Mouse (Mus musculus): ENCODE measurements around the gene Uck2. TPM values are rescaled to one million over a fixed set of nuclear protein-coding genes. Genes with fewer than 3 reads are reported as not detected.

The Uck2 gene
- polyA plus RNA-seq, 1 experiment from 2014 or later, result 64.7 TPM

DNA sequence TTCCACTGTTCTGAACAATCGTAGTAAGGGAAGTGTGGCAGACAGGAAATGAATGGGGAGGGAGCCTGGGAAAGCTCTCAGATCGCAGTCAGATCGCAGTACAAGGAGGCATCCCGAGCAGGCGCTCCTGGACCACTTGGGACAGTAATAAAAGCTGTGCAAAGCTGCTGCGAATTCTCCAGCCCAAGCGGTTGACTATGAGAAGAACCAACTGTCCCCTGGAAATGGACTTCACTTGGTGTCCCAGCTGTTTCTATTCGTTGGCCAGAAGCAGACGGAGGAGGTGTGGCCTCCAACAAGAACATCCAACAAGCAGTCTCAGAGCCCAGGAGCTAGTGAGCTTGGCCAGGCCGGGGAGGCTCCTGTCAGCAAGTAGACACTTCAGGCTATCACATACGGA is 7.3 kb upstream of the Uck2 start:
- Histone ChIP-seq H3K4me3 (no peak overlapping the region), H3K4me1 (peaks cover 9% of the 10 kb centered on the region), H3K27ac (replicated peaks) (no peak overlapping the region), H3K27me3 (no peaks in the 10 kb centered on the region), H3K4me2 (replicated peaks) (no peak overlapping the region), H3K36me3 (no peaks in the 10 kb centered on the region), H3K9ac (replicated peaks) (no peak overlapping the region), H3K9me3 (no peaks in the 10 kb centered on the region)
- 68% methylated on average over 11 of the region's 11 CpGs for WGBS
- ATAC-seq (replicated peaks), result no peak

DNA sequence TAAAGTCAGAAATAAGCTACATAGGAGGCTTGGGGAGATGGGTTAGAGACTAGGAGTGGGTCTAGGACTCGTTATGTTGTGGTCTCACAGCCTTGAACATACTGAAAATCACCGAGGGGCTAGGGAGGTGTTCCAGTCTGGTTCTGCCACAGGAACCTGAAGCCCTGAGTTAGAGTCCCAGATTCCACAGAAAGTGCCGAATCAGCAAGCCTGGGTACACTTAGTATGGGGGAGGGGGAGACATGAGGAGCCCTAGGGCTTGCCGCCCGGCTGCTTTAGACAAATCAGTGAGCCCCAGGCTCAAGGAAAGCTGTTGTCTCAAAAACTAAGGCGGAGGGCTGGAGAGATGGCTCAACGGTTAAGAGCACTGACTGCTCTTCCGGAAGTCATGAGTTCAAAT is 6.5 kb upstream of the Uck2 start:
- Histone ChIP-seq H3K9me3 (no peaks in the 10 kb centered on the region), H3K36me3 (no peaks in the 10 kb centered on the region), H3K27me3 (no peaks in the 10 kb centered on the region), H3K4me2 (replicated peaks) (no peak overlapping the region), H3K9ac (replicated peaks) (no peak overlapping the region), H3K4me1 (peaks cover 9% of the 10 kb centered on the region), H3K27ac (replicated peaks) (no peak overlapping the region), H3K4me3 (no peak overlapping the region)
- no peak for ATAC-seq (replicated peaks)
- 79% methylated on average over 8 of the region's 8 CpGs for WGBS

DNA sequence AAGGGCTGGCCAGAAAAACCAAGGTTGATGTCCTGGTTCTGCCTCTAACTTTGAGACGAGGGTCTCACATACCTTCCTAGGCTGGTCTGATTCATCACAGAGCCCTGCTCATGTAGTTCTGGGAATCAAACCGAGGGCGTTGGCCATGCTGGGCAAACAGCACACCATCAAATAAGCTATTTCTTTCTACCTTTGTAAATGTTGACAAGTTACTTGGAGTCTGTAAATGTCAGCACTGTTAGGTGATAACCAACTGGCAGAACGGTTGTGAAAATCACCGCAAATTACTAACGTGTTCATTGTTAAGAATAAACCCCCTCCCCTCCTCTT is 5.1 kb upstream of the Uck2 start:
- H3K4me3 ChIP-seq, result no peak overlapping the region
- no peaks in the 10 kb centered on the region for H3K9me3 ChIP-seq
- no peak for ATAC-seq (replicated peaks)
- no peak overlapping the region for H3K9ac ChIP-seq (replicated peaks)
- H3K27me3 ChIP-seq, result no peaks in the 10 kb centered on the region
- no peak overlapping the region for H3K4me2 ChIP-seq (replicated peaks)
- no peaks in the 10 kb centered on the region for H3K36me3 ChIP-seq
- no peak overlapping the region for H3K27ac ChIP-seq (replicated peaks)
- H3K4me1 ChIP-seq, result peaks cover 14% of the 10 kb centered on the region
- WGBS, result 20% methylated on average over 6 of the region's 6 CpGs

DNA sequence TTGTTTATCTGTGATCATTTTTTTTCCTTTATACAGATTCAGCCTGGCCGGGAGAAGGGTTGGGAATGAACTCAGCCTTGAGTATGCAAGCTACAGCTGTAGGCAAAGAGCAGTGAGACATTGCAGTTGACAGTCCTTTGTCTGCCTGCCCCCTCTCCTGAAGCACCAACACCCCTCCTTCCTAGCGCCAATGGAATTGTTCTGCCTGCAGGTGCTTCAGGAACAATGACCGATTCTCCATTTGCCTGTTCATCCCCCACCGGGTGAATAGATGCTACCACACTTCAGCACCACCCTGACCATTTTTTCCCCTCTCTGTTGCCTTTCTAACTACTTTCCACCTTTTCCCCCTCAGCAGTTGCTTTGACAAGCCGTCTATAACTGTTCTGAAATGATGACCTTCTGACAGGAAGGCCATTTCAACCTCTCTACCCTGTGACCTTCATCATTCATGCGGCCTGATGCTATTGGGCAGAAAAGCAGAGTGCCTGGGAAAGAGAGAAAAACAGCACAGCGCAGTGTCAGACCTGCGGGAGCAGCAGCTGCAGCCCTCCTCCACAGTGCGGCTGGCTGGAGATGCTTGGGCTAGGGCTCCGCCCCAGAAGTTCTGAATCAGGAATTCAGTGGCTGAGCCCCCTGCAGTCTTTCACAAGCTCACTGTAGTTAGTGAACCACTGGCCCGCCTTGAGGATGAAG is 4.6 kb upstream of the Uck2 start:
- Histone ChIP-seq H3K4me2 (replicated peaks) (no peak overlapping the region), H3K4me3 (no peak overlapping the region), H3K4me1 (peaks cover 15% of the 10 kb centered on the region), H3K9ac (replicated peaks) (0 out of 2 replicates have a peak overlapping the region, but pooled peaks have one; percentile 23), H3K27me3 (no peaks in the 10 kb centered on the region), H3K36me3 (no peaks in the 10 kb centered on the region), H3K9me3 (no peaks in the 10 kb centered on the region), H3K27ac (replicated peaks) (no peak overlapping the region)
- no peak for ATAC-seq (replicated peaks)
- WGBS, result 4% methylated on average over 11 of the region's 11 CpGs

DNA sequence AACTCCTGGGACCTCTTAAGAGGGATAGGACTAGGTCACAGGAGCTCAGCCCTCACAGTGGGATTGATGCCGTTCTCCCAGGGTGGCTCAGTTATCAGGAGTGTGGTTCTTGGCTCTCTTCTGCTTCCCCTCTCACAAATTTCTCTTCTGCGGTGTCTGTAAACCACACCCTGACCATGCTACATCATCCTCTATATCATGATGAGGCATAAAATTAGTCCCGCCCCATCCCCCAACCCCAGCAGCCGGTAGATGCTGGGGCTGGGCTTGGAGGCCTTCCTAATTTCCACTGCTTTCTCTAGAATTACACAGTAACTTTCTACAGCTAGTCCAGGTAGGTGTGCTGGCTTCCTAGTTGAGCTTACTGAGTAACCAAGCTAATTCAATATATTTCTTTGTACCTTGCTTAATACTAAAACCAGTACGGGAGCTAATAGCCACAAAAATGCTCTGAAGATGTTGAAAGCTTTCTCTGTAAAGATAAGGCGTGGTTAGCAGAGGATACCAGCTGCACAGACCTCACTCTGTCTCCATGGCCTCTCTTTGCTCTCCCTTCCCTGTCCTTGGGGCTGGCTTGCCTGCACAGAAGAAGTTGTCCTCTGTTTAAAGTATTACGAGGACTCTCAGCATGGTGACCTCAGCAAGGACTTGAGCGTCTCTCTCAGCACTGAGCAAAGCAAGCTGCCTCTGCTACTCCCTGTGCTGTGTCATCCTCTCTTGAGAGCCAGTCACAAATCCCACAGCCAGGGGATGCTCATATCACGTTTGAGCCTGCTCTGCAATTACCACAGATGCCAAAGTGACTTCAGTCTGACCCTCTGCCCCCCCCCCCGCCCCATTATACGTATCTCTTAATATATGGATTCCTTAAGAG is 3.8 kb upstream of the Uck2 start:
- Histone ChIP-seq H3K4me1 (peaks cover 15% of the 10 kb centered on the region), H3K9me3 (no peaks in the 10 kb centered on the region), H3K36me3 (no peaks in the 10 kb centered on the region), H3K27ac (replicated peaks) (no peak overlapping the region), H3K9ac (replicated peaks) (no peak overlapping the region), H3K4me3 (no peak overlapping the region), H3K4me2 (replicated peaks) (no peak overlapping the region), H3K27me3 (no peaks in the 10 kb centered on the region)
- WGBS, result 49% methylated on average over 11 of the region's 11 CpGs
- no peak for ATAC-seq (replicated peaks)

DNA sequence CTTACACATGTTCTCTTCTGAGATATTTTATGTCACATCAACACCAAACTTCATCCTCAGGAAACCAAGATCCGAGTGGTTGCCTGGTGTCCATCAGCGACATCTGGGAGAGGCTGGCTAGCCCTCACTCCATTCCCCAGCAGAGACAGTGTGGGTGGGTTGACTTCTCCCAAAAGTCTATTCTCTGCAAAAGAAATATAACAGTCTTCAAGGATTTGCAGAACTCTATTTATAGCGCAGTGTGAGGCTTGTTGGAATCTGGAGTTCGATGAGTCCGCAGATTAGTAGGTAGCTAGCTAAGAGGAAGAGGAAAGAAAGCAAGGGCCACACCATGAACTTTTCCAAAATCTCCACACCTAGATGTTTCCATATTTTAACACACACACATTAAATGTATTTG is 2.0 kb upstream of the Uck2 start:
- ATAC-seq (replicated peaks), result no peak
- Histone ChIP-seq H3K9me3 (no peaks in the 10 kb centered on the region), H3K4me2 (replicated peaks) (no peak overlapping the region), H3K27ac (replicated peaks) (no peak overlapping the region), H3K27me3 (no peaks in the 10 kb centered on the region), H3K9ac (replicated peaks) (no peak overlapping the region), H3K4me3 (no peak overlapping the region), H3K36me3 (no peaks in the 10 kb centered on the region), H3K4me1 (peaks cover 27% of the 10 kb centered on the region)
- whole genome bisulfite sequencing, result 93% methylated on average over 5 of the region's 5 CpGs

DNA sequence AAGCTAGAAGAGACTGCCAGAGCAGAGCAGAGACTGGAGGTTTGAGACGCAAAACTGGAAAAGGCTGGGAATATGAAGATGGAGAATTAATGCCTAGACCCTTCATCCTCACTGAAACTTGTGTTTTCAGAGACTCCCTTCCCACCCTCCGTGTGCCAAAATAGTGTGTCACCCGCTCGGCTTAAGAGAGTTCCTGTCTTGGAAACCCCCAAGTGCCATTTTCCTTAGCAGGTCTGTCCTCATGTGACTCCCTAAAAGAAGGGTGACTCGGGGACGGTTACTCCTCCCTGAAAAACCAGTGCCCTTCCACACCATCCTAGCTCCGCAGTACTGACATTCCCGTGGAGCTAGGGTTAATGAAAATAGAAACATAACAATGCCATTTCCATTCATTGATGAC is 236 bp upstream of the Uck2 start:
- Histone ChIP-seq H3K9ac (replicated peaks) (peak overlapping the region; percentile 92), H3K4me2 (replicated peaks) (peak overlapping the region; percentile 76), H3K27ac (replicated peaks) (peak overlapping the region; percentile 99), H3K9me3 (no peaks in the 10 kb centered on the region), H3K4me1 (peaks cover 33% of the 10 kb centered on the region), H3K4me3 (peak overlapping the region; percentile 90), H3K27me3 (no peaks in the 10 kb centered on the region), H3K36me3 (no peaks in the 10 kb centered on the region)
- WGBS, result under 1% methylated on average over 8 of the region's 8 CpGs
- no peak for ATAC-seq (replicated peaks)

DNA sequence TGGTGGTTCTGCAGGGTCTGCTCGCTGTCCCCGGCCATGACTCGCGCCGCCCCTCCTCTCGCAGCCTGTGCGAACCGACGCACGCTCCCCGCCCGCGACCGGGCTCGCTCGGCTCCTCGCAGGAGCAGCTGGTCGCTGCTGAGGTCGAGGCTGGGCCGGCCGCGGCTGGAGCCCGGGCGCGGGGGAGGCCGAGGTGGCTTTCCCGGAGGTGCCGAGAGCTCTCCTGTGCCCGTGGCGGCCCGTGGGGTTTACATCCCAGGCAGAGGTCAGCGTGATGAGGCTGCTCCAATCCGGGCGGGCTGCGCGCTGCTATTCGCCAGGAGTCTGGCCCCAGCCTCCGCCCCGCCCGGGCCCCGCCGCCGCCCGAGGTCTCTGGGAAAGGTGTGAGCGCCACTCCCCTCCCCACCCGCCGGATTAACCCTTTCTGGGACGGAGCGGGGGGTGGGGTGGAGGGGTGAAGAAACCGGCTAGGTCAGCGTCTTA is 242 bp downstream of the Uck2 start:
- peak; percentile 89 for ATAC-seq (replicated peaks)
- Histone ChIP-seq H3K4me1 (peaks cover 34% of the 10 kb centered on the region), H3K9me3 (no peaks in the 10 kb centered on the region), H3K27ac (replicated peaks) (peak overlapping the region; percentile 99), H3K4me3 (peak overlapping the region; percentile 90), H3K27me3 (no peaks in the 10 kb centered on the region), H3K9ac (replicated peaks) (peak overlapping the region; percentile 92), H3K36me3 (no peaks in the 10 kb centered on the region), H3K4me2 (replicated peaks) (peak overlapping the region; percentile 76)
- under 1% methylated on average over 50 of the region's 51 CpGs for WGBS

DNA sequence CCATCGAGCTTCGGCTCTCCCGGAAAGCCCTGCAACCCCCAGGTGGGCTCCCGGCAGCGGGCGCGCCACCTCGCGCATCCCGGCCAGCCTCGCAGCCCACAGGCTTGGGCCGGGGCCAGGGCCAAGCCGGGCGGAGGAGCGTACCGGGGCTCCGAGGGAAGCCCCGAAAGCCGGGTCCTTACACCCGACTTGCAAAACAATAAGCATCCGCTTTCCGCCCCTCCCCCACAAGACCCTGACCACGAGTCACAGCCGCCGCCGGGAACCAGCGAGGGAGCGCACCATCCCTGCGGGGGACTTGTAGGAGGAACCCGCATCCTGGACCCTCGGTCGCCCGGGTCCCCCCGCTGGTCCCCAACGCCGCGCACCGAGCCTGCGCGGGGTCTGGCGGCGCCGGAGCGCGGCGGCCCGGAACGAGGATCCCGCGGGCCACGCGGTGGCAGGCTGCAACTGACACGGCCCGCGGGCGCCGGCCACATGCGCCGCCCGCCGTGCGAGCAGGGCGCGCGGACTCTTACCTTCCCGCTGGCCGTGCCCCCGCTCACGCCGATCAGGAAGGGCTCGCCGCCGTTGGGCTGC is 773 bp downstream of the Uck2 start:
- ATAC-seq (replicated peaks), result peak; percentile 65
- Histone ChIP-seq H3K4me2 (replicated peaks) (peak overlapping the region; percentile 76), H3K4me1 (peaks cover 29% of the 10 kb centered on the region), H3K4me3 (peak overlapping the region; percentile 90), H3K27ac (replicated peaks) (peak overlapping the region; percentile 99), H3K27me3 (no peaks in the 10 kb centered on the region), H3K36me3 (no peaks in the 10 kb centered on the region), H3K9me3 (no peaks in the 10 kb centered on the region), H3K9ac (replicated peaks) (peak overlapping the region; percentile 92)
- WGBS, result under 1% methylated on average over 65 of the region's 73 CpGs

DNA sequence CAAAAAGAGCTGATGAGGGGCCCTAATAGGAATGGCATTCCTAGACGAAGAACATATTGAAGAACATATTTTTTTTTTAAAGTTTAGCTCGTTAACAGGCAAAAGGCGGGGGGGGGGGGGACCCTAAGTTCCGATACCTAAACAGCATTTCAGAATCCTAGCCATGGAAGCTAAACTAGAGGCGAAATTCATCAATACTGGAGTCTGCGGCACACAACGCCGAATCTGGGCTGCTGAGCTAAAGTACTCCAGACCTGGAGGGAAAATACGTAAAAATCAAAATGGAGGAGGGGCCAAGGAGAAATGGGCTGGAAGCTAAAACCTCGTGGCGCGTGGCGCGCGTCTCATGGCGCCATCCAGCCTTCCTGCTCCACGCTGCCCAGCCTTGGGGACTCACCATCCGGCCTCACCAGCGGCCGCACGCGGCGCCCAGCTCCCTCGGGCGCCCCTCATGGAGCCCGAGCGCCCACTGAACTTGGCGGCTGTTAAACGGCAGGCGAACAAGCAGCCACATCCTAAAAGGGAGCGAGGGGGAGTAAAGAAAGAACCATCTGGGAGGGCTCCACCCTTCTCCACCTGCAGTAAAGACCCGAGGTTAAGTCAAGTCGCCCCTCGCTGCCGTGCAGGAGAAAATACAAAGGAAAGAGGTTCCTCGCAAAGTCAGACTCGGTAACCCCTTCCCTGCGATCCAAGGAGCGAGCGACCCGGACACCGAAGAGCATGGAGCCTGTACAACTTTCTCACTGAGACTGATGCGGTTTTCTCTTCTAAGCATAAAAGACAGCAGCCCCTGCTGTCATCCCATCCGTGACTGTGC is 1.5 kb downstream of the Uck2 start:
- H3K4me3 ChIP-seq, result peak overlapping the region; percentile 90
- WGBS, result 2% methylated on average over 44 of the region's 44 CpGs

DNA sequence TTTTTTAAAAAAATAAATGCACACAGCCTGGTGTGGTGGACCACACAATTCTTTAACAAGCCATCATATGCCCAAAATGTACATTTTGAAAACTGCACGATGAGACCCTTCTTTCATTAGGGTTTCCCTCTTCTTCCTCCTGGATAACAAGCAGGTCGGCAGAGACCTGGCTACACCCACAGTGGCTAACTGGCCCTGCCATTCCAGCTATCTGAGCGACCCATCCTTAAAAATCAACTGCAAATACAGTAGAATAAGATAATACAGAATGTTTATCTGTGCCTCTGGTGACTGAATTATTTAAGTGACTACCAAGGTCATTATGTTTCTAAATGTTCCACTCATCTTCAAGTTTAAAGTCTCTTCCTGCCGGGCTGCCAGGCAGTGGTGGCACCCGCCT is 2.4 kb downstream of the Uck2 start:
- H3K27ac ChIP-seq (replicated peaks), result 0 out of 2 replicates have a peak overlapping the region, but pooled peaks have one; percentile 99
- H3K4me3 ChIP-seq, result peak overlapping the region; percentile 90
- WGBS, result 37% methylated on average over 5 of the region's 5 CpGs

More for the DNA sequence above, 1.5 kb downstream of the Uck2 start:
- peak overlapping the region; percentile 99 for H3K27ac ChIP-seq (replicated peaks)
- peak; percentile 60 for ATAC-seq (replicated peaks)
- no peaks in the 10 kb centered on the region for H3K9me3 ChIP-seq
- H3K36me3 ChIP-seq, result no peaks in the 10 kb centered on the region
- no peaks in the 10 kb centered on the region for H3K27me3 ChIP-seq
- H3K4me1 ChIP-seq, result peaks cover 28% of the 10 kb centered on the region
- peak overlapping the region; percentile 76 for H3K4me2 ChIP-seq (replicated peaks)
- peak overlapping the region; percentile 92 for H3K9ac ChIP-seq (replicated peaks)

More for the DNA sequence above, 2.4 kb downstream of the Uck2 start:
- Histone ChIP-seq H3K4me1 (peaks cover 28% of the 10 kb centered on the region), H3K4me2 (replicated peaks) (peak overlapping the region; percentile 76), H3K27me3 (no peaks in the 10 kb centered on the region), H3K9ac (replicated peaks) (0 out of 2 replicates have a peak overlapping the region, but pooled peaks have one; percentile 92), H3K36me3 (no peaks in the 10 kb centered on the region), H3K9me3 (no peaks in the 10 kb centered on the region)
- ATAC-seq (replicated peaks), result no peak
